Mouse (Mus musculus) gastrocnemius, postnatal 4 days (tissue): ENCODE measurements around the gene Ick. TPM values are rescaled to one million over a fixed set of nuclear protein-coding genes. Genes with fewer than 3 reads are reported as not detected.
"Not testable (repeated sequence)": the region's sequence is repeated elsewhere in the genome, so short reads cannot be mapped to it uniquely, and the experiment has no call there.

ENCODE experiments used
- DNase-seq, 2 experiments: peaks; one replicate each; pipeline ENCODE4 v3.0.0; 2021 to 2022; ENCODE audit warnings: low spot score in 2 of 2, mixed read lengths in 2 of 2
- long read RNA-seq, 2 experiments: library from polyadenylated mRNA; stranded (forward); transcript quantifications; one replicate each; pipeline ENCODE4 v2.0.0; 2021
- total RNA-seq, 2 experiments: library from RNA; stranded (reverse); gene quantifications; 2 replicates each; pipeline ENCODE4 v1.2.3; 2021

Ick gene
- total RNA-seq, result 10 to 100 TPM; 26.0 to 31.0 TPM
- long read RNA-seq, experiment 1, full-length matches to known transcripts, result 23 of 30 reads
- long read RNA-seq, experiment 1, partial matches to known transcripts, result 5 of 30 reads
- long read RNA-seq, experiment 1, other reads (novel, unspliced or antisense), result 2 of 30 reads
- long read RNA-seq, experiment 2, full-length matches to known transcripts, result 20 of 31 reads
- long read RNA-seq, experiment 2, partial matches to known transcripts, result 5 of 31 reads
- long read RNA-seq, experiment 2, other reads (novel, unspliced or antisense), result 6 of 31 reads

DNA sequence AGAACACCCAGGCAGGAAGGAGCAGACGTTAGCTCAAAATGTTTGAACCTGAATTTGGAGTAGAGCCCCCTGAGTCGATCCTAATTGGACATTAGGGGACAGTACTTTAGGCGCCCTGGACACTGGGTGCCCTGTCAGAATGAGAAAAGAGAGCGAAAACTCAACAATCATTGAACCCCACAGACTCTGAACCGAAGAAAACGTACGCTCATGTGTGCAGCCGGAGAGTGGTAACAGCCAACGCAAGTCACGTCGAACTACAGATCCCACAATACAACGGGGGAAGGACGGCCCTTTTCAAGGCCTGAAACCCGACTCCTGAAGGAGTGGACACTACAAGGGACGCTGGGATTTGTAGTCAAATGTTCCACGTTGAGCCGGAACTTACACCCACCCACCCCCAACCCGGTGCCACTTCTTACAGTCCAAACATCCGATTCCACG is at the start of gene Ick, which contains the start of gene Fbxo9:
TSS of gene Ick (plus strand) at position 397 of the 444 bp plus-strand sequence.
TSS of gene Fbxo9 (minus strand) at position 270 of the 444 bp plus-strand sequence.
- DNase-seq, result peak; percentile 69 to 82

DNA sequence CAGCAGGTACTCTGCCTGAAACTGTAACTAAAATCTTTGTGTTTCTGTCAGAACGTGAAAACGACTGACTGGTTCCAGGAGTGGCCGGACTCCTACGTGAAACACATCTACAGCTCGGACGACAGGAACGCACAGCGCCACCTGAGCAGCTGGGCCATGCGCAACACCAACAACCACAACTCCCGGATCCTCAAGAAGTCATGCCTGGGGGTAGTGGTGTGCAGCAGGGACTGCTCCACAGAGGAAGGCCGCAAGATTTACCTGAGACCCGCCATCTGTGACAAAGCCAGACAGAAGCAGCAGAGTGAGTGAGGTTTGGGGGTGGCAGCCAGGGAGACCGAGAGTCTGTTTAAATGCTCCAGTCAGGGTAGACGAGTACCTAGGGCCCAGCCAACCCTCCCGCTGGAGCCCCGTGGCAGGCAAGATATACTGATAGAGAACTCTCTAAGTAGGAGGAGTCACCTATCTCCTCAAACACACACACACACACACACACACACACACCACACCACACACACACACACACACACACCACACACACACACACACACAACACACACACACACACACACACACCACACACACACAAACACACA is 49.4 kb upstream of the Ick start:
- no peak for DNase-seq

- DNase-seq, result no peak
Measured at GRCm38 (mm10) chr9:78062392-78062791, 46.6 kb upstream of the Ick start.

DNA sequence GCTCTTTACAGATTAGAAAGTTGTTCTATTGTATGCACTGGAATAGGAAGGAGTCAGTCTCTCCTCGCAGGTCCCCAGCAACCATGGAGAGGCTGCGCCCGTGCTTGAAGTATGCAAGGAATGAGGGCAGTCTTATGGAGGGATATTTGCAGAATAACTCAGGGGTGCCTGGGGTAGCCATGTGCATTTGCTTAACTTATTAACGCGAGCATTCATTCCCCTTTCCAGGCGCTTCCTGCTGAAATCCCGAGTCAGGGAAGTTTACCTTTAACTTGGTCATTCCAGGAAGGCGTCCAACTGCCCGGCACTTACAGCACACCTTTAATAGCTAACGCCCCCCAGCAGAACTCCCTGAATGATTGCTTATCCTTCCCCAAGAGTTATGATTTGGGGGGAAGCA is 44.9 kb upstream of the Ick start:
- DNase-seq, result no peak

DNA sequence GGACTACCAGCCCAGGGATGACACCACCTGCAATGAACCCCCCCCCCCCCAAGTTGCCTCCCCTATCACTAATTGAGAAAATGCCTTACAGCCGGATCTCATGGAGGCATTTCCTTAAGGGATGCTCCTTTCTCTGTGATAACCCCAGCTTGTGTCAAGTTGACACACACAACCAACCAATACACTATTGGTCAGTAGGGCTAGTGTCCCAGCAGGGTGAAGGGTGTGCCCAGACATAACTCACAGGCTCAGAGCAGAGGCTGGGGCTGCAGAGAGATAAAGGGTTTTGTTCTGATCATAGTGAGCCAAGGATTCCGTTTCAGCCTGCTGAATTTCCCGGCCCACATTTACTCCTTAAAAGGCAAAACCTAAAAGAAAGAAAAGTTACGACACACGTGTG is 38.5 kb upstream of the Ick start:
- no peak for DNase-seq

DNA sequence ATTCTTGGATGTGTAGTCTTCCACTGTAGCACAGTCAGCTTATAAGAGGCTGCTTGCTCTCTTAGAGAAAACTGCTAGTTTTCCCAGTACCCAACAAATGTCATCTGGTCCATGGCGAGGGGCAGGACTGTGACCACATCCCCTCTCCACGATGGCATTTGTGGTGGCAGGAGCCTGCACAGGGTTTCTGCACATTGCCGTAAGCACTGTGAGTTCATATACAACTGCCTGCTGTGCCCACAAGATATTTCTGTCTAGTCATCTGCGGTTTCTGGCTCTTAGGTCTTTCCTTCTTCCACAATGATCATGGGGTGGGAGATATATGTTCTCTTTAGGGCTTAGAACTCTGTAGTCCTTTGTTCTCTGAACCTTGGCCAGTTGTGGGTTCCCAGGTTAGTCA is 37.4 kb upstream of the Ick start:
- no peak for DNase-seq

DNA sequence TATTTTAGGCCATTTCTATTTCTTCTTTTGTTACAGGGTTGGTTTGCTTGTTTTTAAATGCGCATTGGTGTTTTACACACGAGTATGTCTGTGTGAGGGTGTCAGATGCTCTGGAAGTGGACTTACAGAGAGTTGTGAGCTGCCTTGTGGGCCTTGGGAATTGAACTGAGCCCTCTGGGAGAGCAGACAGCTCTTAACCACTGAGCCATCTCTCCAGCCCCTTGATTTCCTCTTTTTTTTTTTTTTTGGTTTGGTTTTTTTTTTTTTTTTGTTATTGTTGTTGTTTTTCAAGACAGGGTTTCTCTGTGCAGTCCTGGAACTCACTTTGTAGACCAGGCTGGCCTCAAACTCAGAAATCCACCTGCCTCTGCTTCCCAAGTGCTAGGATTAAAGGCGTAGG is 35.7 kb upstream of the Ick start:
- DNase-seq, result not testable (repeated sequence)

DNA sequence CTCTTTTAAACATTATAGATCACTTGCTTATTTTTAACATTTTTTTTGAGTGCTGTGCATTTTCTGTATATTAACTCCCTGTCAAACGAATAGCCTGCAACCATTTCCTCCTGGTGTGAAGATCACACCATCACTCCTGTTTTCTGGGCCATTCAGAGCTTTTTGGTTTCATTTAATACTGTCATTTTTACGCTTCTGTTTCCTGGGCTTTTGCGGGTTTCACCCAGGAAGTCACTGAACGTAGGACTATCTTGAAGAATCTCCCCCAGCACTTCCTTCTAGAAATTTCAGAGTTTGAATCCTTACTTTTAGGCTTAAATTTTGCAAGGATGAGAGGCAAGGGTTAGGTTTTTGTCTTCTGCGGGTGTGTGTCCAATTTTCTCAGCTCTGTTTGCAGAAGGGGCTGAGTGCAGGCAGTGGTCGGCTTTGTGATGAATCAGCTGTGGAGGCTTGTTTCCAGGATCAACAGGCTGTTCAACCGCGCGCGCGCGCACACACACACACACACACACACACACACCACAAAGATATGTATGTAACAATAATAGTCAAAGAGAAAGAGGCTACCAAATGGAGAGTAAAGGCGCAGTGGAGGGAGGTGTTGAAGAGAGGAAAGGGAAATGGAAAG is 35.2 kb upstream of the Ick start:
- no peak for DNase-seq

DNA sequence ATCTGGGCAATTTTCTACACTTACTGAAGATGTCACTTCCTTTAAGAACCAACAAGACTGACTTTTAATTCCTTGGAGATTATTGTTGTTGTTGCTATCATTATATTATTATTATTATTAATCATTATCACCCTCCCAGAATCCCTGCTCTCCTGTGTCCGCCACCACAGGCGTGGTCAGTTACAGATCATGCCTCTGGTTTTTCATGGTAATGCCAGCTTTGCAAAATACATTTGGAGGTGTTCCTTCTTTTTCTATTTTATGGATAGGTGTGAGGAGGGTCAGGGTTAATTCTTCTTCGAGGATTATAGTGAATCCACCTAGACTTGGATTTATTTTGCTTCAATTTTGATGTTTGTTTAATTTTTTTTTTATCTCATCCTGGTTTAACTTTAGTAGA is 33.7 kb upstream of the Ick start:
- DNase-seq, result no peak

- no peak for DNase-seq
Measured at GRCm38 (mm10) chr9:78078240-78078639, 30.8 kb upstream of the Ick start.

DNA sequence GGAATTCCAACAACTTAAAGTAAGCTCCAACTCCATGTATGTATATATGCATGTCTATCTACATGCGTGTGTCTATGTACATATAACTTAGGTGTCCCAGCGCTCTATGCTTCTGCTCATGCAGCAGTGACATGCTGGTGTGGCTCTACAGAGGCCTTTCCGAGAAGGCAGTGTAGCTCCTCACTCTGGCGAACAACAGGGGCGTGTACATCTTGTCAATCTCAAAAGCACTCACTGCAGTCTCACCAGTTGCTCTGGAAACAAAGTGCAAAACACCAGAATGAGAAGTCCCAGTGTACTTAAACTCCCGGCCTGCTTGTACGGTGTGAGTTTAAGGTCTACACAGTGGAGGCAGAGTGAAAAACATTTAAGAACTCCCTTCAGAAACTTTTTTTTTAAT is 27.2 kb upstream of the Ick start:
- DNase-seq, result no peak

DNA sequence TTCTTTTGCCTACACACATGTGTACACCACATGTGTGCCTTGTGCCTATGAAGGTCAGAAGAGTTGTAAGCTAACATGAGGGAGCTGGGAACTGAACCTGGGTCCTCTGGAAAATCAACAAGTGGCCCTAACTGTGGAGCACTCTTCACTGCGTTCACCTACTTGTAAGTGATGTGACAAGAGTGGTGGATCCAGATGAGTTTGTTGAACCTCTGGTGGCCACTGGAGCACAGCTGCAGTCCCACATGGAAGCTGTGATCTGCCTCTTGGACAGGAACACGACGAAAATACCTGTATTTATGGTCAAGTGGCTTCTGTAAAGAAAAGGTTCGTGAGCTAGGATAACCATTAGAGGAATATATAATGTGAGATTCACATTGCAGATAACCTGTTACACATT is 24.7 kb upstream of the Ick start:
- DNase-seq, result no peak

- DNase-seq, result no peak
Measured at GRCm38 (mm10) chr9:78085722-78086287, 23.2 kb upstream of the Ick start.

DNA sequence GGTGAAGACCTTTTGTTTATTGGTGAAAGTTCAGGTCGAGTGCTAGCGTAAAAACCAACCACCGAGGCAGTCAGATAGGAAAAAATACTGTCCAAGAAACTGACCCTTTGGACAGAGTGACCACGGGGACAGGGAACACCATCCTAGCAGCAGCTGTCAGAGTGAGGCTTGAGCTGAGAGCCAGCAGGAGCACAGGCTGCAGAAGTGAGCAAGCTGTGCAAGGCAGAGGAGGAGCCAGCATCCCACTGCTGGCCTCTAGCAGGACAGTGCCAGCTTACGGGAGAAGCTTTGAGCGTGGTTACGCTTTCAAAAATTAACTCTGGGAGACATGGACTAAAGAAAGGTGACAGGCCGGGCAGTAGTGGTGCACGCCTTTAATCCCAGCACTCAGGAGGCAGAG is 21.2 kb upstream of the Ick start:
- no peak for DNase-seq

- DNase-seq, result no peak
Measured at GRCm38 (mm10) chr9:78088521-78088920, 20.5 kb upstream of the Ick start.

GRCm38 (mm10) chr9:78088971-78089370 is 20.0 kb upstream of the Ick start:
- no peak for DNase-seq

DNA sequence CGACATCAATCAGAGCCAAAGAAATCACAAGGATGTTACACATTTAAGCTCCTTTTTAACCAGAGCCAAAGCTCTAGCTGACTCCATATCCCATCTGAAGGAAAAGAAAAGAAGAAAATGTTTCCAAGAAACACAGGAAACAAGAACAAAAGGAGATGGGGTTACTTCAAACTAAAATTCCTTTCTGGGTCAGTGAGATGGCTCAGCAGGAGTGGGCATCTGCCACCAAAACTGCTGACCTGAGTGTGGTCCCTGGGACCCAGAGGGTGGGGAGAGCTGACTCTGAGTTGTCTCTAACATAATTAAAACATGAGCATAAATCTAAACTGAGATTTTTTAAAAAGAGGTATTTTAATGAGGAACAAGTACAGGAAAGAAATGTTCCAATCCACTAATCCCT is 19.1 kb upstream of the Ick start:
- no peak for DNase-seq

DNA sequence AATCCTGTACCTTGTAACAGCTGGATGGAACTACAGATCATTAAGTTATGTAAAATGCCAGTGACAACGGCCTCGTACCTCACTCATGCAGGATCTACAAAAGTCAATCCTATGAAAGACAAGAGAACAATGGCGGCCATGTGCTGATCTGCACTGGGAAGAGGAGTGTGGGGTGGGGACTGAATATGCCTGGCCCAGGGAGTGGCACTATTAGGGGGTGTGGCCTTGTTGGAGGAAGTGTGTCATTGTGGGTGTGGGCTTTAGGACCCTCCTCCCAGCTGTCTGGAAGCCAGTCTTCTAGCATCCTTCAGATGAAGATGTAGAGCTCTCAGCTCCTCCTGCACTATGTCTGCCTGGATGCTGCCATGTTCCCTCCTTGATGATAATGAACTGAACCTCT is 18.4 kb upstream of the Ick start:
- no peak for DNase-seq

- no peak for DNase-seq
Measured at GRCm38 (mm10) chr9:78095686-78096085, 13.3 kb upstream of the Ick start.

GRCm38 (mm10) chr9:78096376-78096775 is 12.6 kb upstream of the Ick start:
- no peak for DNase-seq

GRCm38 (mm10) chr9:78100956-78101355 is 8.0 kb upstream of the Ick start:
- no peak for DNase-seq

DNA sequence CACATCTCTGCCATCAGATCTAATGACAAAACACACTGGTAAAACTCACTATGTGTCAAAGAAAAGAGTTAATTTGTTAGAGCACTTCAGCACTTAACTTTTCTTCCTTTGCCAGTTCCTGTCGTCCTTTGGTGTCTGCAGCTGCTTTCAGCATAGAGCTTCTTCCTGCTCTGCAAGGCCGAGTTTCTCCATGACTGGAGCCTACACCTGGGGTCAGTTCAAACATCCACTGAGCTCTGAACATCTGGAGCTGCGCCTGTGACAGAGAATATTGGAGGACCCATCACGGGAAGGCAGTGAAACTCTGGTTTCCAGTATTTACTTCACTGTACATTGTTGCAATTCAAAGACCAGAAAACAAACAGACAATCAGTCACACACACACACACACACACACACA is 7.6 kb upstream of the Ick start:
- no peak for DNase-seq
